Mouse (Mus musculus): ENCODE data around the gene Epha1. TPM values are rescaled to one million over a fixed set of nuclear protein-coding genes. Genes with fewer than 3 reads are reported as not detected.
A peak's percentile ranks its signal among the peaks of the same experiment; 100 is the strongest.

Epha1 gene
- total and polyA plus RNA-seq, 2 experiments from 2014 or later: 0.33 TPM; not detected in 1

DNA sequence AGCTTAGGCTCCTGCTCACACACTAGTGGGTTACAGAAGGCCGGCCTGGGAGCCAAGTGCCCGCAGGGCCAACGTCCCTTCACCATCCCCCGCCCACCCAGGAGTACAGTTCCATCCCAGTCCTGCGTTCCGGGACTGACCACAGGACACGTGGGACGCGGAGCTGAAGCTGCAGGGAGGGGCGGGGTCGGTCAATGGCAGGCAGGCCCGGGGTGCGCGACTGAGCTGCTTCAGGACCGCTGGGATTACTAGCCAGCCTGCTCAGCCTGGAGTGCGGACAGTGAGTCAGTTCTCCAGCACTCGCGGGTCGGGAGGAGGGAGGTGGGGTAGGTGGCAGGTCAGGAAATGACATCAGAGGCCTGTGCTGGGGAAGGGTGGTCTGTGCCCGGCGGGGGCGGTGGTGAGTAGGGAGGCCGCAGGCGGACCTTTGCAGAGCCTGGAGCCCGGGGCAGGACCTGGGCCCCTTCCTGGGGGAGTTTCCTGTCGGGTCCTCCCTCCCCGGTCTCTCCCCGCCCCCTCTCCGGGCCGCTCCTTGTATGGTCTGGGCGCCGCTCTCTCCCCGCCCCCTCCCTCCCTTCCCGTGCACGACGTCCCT, 23.5 kb downstream of the Epha1 start, which contains the start of gene Zyx:
TSS of gene Zyx (plus strand) at position 205 of the 595 bp plus-strand sequence.
- peak within 1 kb of the TSS; percentile 92 for H3K4me2 ChIP-seq (ENCODE audit: low read depth, low read length)
- H3K4me3 ChIP-seq (ENCODE audit: low read depth, low read length): peak within 1 kb of the TSS; percentile 93
- DNase-seq (ENCODE audit: low spot score) (peak; percentile 99), ATAC-seq (ENCODE audit: insufficient read depth, low read depth) (peak; percentile 93)
- H3K27me3 ChIP-seq (ENCODE audit: control insufficient read depth, insufficient read depth, low read length): no peaks in the 10 kb centered on the region
- H3K36me3 ChIP-seq (replicated peaks; ENCODE audit: control insufficient read depth, insufficient read depth, low read length): peaks cover 8% of the 10 kb centered on the region; the same call in 1 of the 2 replicates
- peak; percentile 44 for TF ChIP-seq CTCF (IDR thresholded peaks at IDR 0.05; ENCODE audit: low read depth)
- TF ChIP-seq EP300 (IDR thresholded peaks at IDR 0.05; ENCODE audit: low read depth): peak; percentile 83
- peaks cover 38% of the 10 kb centered on the region for H3K4me1 ChIP-seq (ENCODE audit: control insufficient read depth, insufficient read depth)
- WGBS: under 1% methylated on average over 28 of the region's 36 CpGs
- peak within 1 kb of the TSS; percentile 91 for H3K9ac ChIP-seq (replicated peaks; ENCODE audit: low read depth, low read length)
- H3K9me3 ChIP-seq (replicated peaks; ENCODE audit: control insufficient read depth, low read length): no peaks in the 10 kb centered on the region
- peak within 1 kb of the TSS; percentile 97 for H3K27ac ChIP-seq (ENCODE audit: low read depth)

DNA sequence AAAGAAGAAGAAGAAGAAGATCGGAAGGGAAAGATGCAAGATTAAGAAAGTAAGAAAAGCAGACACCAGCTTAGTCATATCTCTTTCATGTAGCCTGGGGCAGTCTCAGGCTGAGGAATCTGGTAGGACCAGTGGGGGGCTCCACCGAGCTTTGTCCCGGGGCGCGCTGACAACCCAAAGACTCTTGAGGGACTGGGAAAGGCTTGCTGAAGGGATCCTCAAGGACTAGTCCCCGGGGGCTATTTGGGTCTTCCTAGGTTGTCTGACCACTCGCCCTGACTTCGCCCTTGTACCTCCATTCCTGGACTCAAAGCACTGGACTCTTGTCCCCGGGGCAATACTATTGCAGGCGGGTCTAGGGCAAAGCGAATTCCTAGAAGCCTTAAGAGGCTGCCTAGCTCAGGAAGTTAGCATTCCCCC, 24.1 kb downstream of the Epha1 start:
- Histone ChIP-seq H3K4me1 (ENCODE audit: control insufficient read depth, insufficient read depth) (peaks cover 33% of the 10 kb centered on the region), H3K9ac (replicated peaks; ENCODE audit: low read depth, low read length) (peak overlapping the region; percentile 91), H3K4me3 (ENCODE audit: low read depth, low read length) (peak overlapping the region; percentile 93), H3K4me2 (ENCODE audit: low read depth, low read length) (peak overlapping the region; percentile 92), H3K9me3 (replicated peaks; ENCODE audit: control insufficient read depth, low read length) (no peaks in the 10 kb centered on the region), H3K36me3 (replicated peaks; ENCODE audit: control insufficient read depth, insufficient read depth, low read length) (peaks cover 8% of the 10 kb centered on the region; the same call in 1 of the 2 replicates), H3K27me3 (ENCODE audit: control insufficient read depth, insufficient read depth, low read length) (no peaks in the 10 kb centered on the region), H3K27ac (ENCODE audit: low read depth) (peak overlapping the region; percentile 97)
- peak; percentile 31 for ATAC-seq (ENCODE audit: insufficient read depth, low read depth)
- 0% methylated on average over 11 of the region's 11 CpGs for WGBS
- TF ChIP-seq CTCF (IDR thresholded peaks at IDR 0.05; ENCODE audit: low read depth): peak; percentile 66
- TF ChIP-seq EP300 (IDR thresholded peaks at IDR 0.05; ENCODE audit: low read depth): no peak
- DNase-seq (ENCODE audit: low spot score): peak; percentile 81

DNA sequence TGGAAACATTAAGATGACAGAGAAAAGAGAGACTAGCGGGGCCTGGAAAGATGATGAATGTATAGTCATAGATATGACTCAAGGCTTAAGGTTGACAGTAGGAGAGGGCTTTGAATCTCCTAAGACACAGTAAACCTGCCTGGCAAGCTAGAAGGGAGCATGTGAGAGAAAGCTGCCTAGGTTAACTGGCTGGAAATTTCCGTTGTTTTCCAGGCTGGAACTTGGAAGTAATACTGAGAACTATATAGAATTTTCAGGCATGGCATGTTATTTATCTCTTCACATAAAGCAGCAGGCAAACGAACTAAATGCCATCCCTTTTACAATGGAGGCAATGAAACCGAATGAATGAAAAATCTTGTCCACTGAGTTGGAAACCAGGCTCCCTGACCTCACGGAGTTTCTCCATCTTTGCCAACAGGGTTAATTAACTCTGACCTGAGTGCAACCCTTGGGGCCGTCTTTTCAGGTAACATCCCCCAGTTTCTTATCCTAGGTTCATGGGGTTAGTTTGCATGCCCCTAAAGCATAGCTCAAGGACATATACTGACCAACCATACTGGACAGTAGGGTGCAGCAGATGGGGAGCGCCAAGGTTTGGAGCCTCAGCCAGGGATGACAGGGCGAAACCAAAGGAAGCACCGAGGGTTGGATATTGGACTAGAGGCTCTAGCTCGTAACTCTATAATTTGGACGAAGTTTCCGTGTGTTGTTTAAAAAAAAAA, 24.6 kb downstream of the Epha1 start:
- peak overlapping the region; percentile 92 for H3K4me2 ChIP-seq (ENCODE audit: low read depth, low read length)
- H3K36me3 ChIP-seq (replicated peaks; ENCODE audit: control insufficient read depth, insufficient read depth, low read length): peaks cover 5% of the 10 kb centered on the region; the same call in 1 of the 2 replicates
- WGBS: 41% methylated on average over 12 of the region's 12 CpGs
- TF ChIP-seq CTCF (IDR thresholded peaks at IDR 0.05; ENCODE audit: low read depth): no peak
- no peak for TF ChIP-seq EP300 (IDR thresholded peaks at IDR 0.05; ENCODE audit: low read depth)
- H3K27ac ChIP-seq (ENCODE audit: low read depth): peak overlapping the region; percentile 97; the same call in 1 of the 2 replicates
- H3K4me1 ChIP-seq (ENCODE audit: control insufficient read depth, insufficient read depth): peaks cover 27% of the 10 kb centered on the region
- 0 out of 2 replicates have a peak overlapping the region, but pooled peaks have one; percentile 19 for H3K9ac ChIP-seq (replicated peaks; ENCODE audit: low read depth, low read length)
- no peaks in the 10 kb centered on the region for H3K9me3 ChIP-seq (replicated peaks; ENCODE audit: control insufficient read depth, low read length)
- no peaks in the 10 kb centered on the region for H3K27me3 ChIP-seq (ENCODE audit: control insufficient read depth, insufficient read depth, low read length)
- DNase-seq (ENCODE audit: low spot score) (no peak), ATAC-seq (ENCODE audit: insufficient read depth, low read depth) (no peak)
- peak overlapping the region; percentile 93 for H3K4me3 ChIP-seq (ENCODE audit: low read depth, low read length)

DNA sequence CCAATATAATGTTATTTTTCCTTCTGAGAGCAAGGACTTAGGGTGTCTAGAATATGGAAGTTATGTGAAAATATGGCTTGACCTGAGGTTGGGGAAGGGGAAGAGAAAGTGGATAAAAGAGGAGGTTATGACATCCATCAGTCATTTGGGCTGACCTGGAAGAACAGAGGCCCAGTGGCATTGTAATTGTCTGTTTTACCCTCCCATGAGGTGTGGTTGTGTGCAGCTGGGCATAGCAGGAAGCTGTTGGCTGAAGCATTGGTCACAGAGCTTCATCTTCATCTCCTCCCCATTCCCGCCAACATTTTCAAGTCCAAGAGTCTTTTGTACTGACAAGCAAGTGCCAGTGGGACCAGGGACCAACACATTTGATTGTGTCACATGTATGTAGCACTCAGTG, 28.8 kb downstream of the Epha1 start:
- no peaks in the 10 kb centered on the region for H3K27me3 ChIP-seq (ENCODE audit: control insufficient read depth, insufficient read depth, low read length)
- no peak for TF ChIP-seq EP300 (IDR thresholded peaks at IDR 0.05; ENCODE audit: low read depth)
- TF ChIP-seq CTCF (IDR thresholded peaks at IDR 0.05; ENCODE audit: low read depth): no peak
- no peak for DNase-seq (ENCODE audit: low spot score)
- no peak overlapping the region for H3K4me2 ChIP-seq (ENCODE audit: low read depth, low read length)
- H3K9me3 ChIP-seq (replicated peaks; ENCODE audit: control insufficient read depth, low read length): no peaks in the 10 kb centered on the region
- no peak overlapping the region for H3K4me3 ChIP-seq (ENCODE audit: low read depth, low read length)
- no peaks in the 10 kb centered on the region for H3K4me1 ChIP-seq (ENCODE audit: control insufficient read depth, insufficient read depth)
- no peak for ATAC-seq (ENCODE audit: insufficient read depth, low read depth)
- no peak overlapping the region for H3K9ac ChIP-seq (replicated peaks; ENCODE audit: low read depth, low read length)
- 81% methylated on average over 1 of the region's 1 CpGs for WGBS
- peak overlapping the region; percentile 73; the same call in 1 of the 2 replicates for H3K27ac ChIP-seq (ENCODE audit: low read depth)
- no peaks in the 10 kb centered on the region for H3K36me3 ChIP-seq (replicated peaks; ENCODE audit: control insufficient read depth, insufficient read depth, low read length)

DNA sequence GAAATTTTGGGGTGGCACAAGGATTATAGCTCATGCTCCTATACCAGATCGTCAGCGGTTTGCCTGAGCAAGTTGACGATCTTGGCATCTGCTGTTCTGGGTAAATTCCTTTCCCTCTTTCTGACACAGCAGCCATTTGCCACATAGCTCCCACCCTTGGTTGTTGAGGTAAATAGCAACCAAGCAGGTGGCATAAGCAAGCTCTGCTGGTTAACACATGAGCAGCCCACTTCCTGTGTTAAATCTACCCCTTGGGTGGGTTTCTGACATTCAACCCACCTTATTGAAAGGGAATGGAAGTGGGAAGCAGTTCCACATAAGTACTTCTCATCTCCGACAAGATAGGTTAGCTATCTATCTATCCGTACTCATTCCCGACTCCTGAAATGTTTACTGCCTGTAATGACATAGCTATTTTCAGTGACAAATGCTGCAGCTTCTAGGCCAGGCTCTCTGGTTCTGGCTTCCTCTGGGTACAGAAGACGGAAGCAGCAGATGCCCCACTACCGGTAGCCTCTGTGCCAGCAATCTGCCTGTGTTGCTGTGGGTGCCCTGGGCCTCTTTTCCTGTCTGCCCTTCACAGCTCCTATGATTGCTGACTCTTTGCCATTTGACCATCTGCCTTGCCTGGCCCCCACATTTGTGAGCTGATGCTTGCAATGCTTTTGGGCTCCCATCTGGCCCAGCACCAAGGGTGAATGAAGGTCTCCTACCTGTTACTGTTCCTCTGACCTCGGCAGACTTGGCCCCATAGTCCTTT, 29.5 kb downstream of the Epha1 start:
- H3K4me2 ChIP-seq (ENCODE audit: low read depth, low read length): no peak overlapping the region
- no peak for ATAC-seq (ENCODE audit: insufficient read depth, low read depth)
- H3K4me3 ChIP-seq (ENCODE audit: low read depth, low read length): no peak overlapping the region
- TF ChIP-seq CTCF (IDR thresholded peaks at IDR 0.05; ENCODE audit: low read depth): no peak
- TF ChIP-seq EP300 (IDR thresholded peaks at IDR 0.05; ENCODE audit: low read depth): no peak
- H3K36me3 ChIP-seq (replicated peaks; ENCODE audit: control insufficient read depth, insufficient read depth, low read length): no peaks in the 10 kb centered on the region
- no peak for DNase-seq (ENCODE audit: low spot score)
- 69% methylated on average over 9 of the region's 9 CpGs for WGBS
- H3K27ac ChIP-seq (ENCODE audit: low read depth): peak overlapping the region; percentile 73; the same call in 1 of the 2 replicates
- H3K4me1 ChIP-seq (ENCODE audit: control insufficient read depth, insufficient read depth): no peaks in the 10 kb centered on the region
- H3K9me3 ChIP-seq (replicated peaks; ENCODE audit: control insufficient read depth, low read length): no peaks in the 10 kb centered on the region
- H3K27me3 ChIP-seq (ENCODE audit: control insufficient read depth, insufficient read depth, low read length): no peaks in the 10 kb centered on the region
- H3K9ac ChIP-seq (replicated peaks; ENCODE audit: low read depth, low read length): no peak overlapping the region
